Mouse (Mus musculus) naive thymus-derived CD4-positive, alpha-beta T cell, adult 2 months (primary cell): Measurements from ENCODE around the gene Gm2001.
"Not testable (repeated sequence)": the region's sequence is repeated elsewhere in the genome, so short reads cannot be mapped to it uniquely, and the experiment has no call there.

ENCODE experiments used
- DNase-seq: peaks from one replicate; pipeline ENCODE4 v3.0.0-alpha.2; 2011; ENCODE audit warnings: low read depth

Gene Gm2001

GRCm38 (mm10) chr12:87842239-87842638 is at the start of gene Gm2001:
Gm2001 (minus strand) TSS chr12:87842339.
- not testable (repeated sequence) for DNase-seq

DNA sequence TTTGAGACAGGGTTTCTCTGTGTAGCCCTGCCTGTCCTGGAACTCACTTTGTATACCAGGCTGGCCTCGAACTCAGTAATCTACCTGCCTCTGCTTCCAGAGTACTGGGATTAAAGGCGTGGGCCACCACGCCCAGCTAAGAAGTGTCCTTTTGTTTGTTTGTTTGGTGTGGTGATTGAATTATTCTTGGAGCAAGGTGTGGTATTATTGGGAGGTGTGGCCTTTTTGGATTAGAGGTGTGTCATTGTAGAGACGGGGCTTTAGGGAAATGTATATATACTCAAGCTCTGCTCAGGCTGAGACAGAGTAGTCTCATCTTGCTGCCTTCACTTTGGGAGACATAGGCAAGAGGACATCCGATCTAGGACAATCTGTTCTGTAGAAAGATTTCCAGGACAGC is 31.6 kb upstream of the Gm2001 start, which contains the start of gene Gm2016:
Gm2016 (plus strand) TSS at position 301 of the 400 bp plus-strand sequence.
- not testable (repeated sequence) for DNase-seq

- not testable (repeated sequence) for DNase-seq
Measured at GRCm38 (mm10) chr12:87864048-87864447, 21.9 kb upstream of the Gm2001 start.

DNA sequence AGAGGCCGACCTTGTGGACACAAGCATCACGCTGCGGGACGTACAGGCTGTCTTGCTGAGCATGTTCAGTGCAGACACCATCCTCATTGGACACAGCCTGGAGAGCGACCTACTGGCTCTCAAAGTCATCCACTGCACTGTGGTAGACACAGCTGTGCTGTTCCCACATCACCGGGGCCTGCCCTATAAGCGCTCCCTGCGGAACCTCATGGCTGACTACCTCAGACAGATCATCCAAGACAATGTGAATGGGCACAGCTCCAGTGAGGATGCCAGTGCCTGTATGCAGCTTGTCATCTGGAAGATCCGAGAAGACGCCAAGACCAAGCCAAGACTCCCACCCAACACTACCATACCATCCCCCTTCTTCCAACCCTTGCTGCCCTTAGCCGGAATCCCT is 21.5 kb upstream of the Gm2001 start:
- not testable (repeated sequence) for DNase-seq

GRCm38 (mm10) chr12:87861740-87862692 is 19.9 kb upstream of the Gm2001 start:
- DNase-seq = not testable (repeated sequence)

DNA sequence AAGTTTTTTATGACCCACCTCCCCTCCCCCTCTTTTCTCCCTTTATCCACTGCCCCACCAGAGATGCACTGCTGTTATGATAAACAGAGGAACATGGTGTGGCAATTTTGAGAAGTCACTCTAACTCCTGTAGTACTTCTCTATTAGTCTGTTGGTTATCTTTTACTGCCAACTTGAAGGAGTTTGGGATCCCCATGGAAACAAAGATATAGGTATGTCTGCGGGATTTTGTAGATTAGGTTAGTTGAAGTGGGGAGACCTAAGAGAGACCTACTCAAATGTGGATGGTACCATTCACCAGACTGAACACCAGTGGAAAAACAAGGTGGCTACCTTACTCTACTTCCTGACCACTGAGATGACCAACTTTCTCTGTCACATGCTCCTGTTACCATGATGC is 13.9 kb upstream of the Gm2001 start:
- DNase-seq = not testable (repeated sequence)

GRCm38 (mm10) chr12:87850657-87851056 is 8.5 kb upstream of the Gm2001 start:
- not testable (repeated sequence) for DNase-seq

DNA sequence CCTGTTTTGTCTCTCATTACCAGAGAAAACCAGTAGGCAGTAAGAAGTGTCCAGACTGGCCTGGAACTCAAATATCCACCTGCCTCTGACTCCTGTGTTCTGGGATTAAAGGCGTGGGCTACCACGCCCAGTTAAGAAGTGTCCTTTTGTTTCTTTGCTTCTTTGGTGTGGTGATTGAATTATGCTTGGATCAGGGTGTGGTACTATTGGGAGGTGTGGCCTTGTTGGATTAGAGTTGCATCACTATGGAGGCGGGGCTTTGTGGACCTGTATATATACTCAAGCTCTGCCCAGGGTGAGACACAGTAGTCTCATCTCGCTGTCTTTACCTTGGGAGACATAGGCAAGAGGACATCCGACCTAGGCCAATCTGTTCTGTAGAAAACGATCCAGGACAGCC is 25.9 kb downstream of the Gm2001 start, which contains the start of gene BB287469:
BB287469 (plus strand) TSS at position 301 of the 400 bp plus-strand sequence.
- DNase-seq = not testable (repeated sequence)

- DNase-seq = not testable (repeated sequence)
Measured at GRCm38 (mm10) chr12:87797971-87798370, 44.2 kb downstream of the Gm2001 start.

- not testable (repeated sequence) for DNase-seq
Measured at GRCm38 (mm10) chr12:87795212-87795611, 46.9 kb downstream of the Gm2001 start, which contains the start of gene Gm21936. Gm21936 (plus strand) TSS chr12:87795512.
